Mouse (Mus musculus): ENCODE measurements around the gene Lag3. TPM values are rescaled to one million over a fixed set of nuclear protein-coding genes. Genes with fewer than 3 reads are reported as not detected.

Gene Lag3
- polyA plus RNA-seq, 1 experiment from 2014 or later = 2.3 TPM

GRCm38 (mm10) chr6:124858561-124859318 lies 52.8 kb downstream of the Lag3 start:
- Histone ChIP-seq H3K27me3 (replicated peaks; ENCODE audit: insufficient read depth, low read length) (peaks cover 22% of the 10 kb centered on the region), H3K27ac (ENCODE audit: low read length) (no peak overlapping the region), H3K36me3 (ENCODE audit: insufficient read depth, low read length) (no peaks in the 10 kb centered on the region), H3K9ac (replicated peaks; ENCODE audit: low read depth) (no peak overlapping the region), H3K9me3 (ENCODE audit: low read length) (no peaks in the 10 kb centered on the region), H3K4me3 (ENCODE audit: low read depth, low read length) (no peak overlapping the region), H3K4me2 (replicated peaks; ENCODE audit: low read depth, low read length) (no peak overlapping the region), H3K4me1 (ENCODE audit: insufficient read depth, low read depth, low read length) (0 out of 2 replicates have a peak, but pooled peaks cover 2% of the 10 kb centered on the region)
- 65% methylated on average over 25 of the region's 28 CpGs for WGBS
- TF ChIP-seq CTCF (IDR thresholded peaks at IDR 0.05) (no peak), EP300 (IDR thresholded peaks at IDR 0.05) (no peak)
- no peak for DNase-seq (ENCODE audit: low spot score)
- ATAC-seq = no peak

DNA sequence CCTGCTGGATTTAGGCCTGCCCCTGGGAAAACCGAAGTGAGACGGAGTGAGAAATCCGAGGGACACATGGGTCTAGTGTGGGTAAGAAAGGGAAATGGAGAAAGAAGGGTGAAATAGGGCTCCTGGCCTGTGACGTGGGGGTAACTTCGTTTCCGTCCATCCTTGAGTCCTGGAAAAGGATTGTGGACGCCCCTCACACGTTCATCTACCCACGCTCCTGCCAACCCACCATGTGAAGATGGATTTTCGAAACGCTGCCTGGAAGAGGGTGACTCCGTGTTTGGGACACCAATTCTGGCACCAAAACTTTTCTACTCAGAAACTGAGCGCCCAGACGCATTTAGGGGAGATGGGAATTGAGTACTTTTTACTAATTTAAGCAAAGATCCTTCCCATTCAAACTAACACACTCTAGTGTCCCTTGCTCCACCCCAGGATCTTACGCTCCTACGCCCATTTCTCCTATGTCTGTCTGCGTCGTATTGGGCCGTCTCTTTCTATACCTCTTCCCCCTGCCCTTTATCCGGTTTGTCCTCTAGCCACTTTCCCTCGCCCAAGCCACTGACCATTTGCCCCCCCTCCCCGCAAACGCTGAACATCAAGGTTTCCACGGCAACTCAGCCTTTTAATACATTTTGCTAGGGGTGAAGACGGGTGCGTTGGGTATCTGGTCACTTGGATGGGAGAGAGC lies 53.5 kb downstream of the Lag3 start:
- H3K36me3 ChIP-seq (ENCODE audit: insufficient read depth, low read length) = no peaks in the 10 kb centered on the region
- H3K9ac ChIP-seq (replicated peaks; ENCODE audit: low read depth) = 0 out of 2 replicates have a peak overlapping the region, but pooled peaks have one; percentile 58
- H3K4me2 ChIP-seq (replicated peaks; ENCODE audit: low read depth, low read length) = peak overlapping the region; percentile 98
- ATAC-seq (no peak), DNase-seq (ENCODE audit: low spot score) (no peak)
- peaks cover 18% of the 10 kb centered on the region for H3K27me3 ChIP-seq (replicated peaks; ENCODE audit: insufficient read depth, low read length)
- H3K4me3 ChIP-seq (ENCODE audit: low read depth, low read length) = peak overlapping the region; percentile 66
- no peaks in the 10 kb centered on the region for H3K4me1 ChIP-seq (ENCODE audit: insufficient read depth, low read depth, low read length)
- WGBS = 21% methylated on average over 26 of the region's 26 CpGs
- TF ChIP-seq EP300 (IDR thresholded peaks at IDR 0.05) = no peak
- no peak for TF ChIP-seq CTCF (IDR thresholded peaks at IDR 0.05)
- H3K9me3 ChIP-seq (ENCODE audit: low read length) = no peaks in the 10 kb centered on the region
- no peak overlapping the region for H3K27ac ChIP-seq (ENCODE audit: low read length)

- WGBS = 1% methylated on average over 61 of the region's 86 CpGs
- ATAC-seq = peak; percentile 79
- peaks cover 12% of the 10 kb centered on the region; the same call in 1 of the 2 replicates for H3K27me3 ChIP-seq (replicated peaks; ENCODE audit: insufficient read depth, low read length)
- H3K27ac ChIP-seq (ENCODE audit: low read length) = peak within 1 kb of the TSS; percentile 59
- H3K4me1 ChIP-seq (ENCODE audit: insufficient read depth, low read depth, low read length) = no peaks in the 10 kb centered on the region
- DNase-seq (ENCODE audit: low spot score) = peak; percentile 80
- peak within 1 kb of the TSS; percentile 98 for H3K4me2 ChIP-seq (replicated peaks; ENCODE audit: low read depth, low read length)
- peak within 1 kb of the TSS; percentile 58 for H3K9ac ChIP-seq (replicated peaks; ENCODE audit: low read depth)
- peak within 1 kb of the TSS; percentile 66 for H3K4me3 ChIP-seq (ENCODE audit: low read depth, low read length)
- H3K9me3 ChIP-seq (ENCODE audit: low read length) = no peaks in the 10 kb centered on the region
- TF ChIP-seq CTCF (IDR thresholded peaks at IDR 0.05) (peak; percentile 76), EP300 (IDR thresholded peaks at IDR 0.05) (no peak)
- H3K36me3 ChIP-seq (ENCODE audit: insufficient read depth, low read length) = no peaks in the 10 kb centered on the region
Measured at GRCm38 (mm10) chr6:124856916-124857839, 54.3 kb downstream of the Lag3 start, which contains the start of gene P3h3. Gene P3h3, minus strand, starts transcription at chr6:124857752.

DNA sequence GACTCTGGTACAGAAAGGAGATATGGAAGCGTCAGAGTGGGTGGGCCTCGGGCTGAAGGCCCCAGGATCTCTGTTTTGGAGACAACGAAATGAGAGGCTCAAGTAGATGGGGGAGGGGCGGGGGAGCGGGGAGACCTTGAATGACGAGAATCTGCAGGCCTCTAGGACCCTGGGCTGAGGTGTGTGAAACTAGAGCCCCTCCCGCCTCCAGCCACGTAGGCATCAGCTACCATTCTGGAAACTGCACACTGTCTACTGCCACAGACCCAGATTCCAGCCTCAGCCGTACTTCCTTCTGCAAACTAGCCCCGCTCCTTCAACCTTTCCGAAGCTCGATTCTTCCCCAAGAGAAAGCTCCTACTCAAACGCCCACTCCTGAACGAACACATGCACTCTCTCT lies 55.2 kb downstream of the Lag3 start:
- Histone ChIP-seq H3K36me3 (ENCODE audit: insufficient read depth, low read length) (no peaks in the 10 kb centered on the region), H3K27ac (ENCODE audit: low read length) (no peak overlapping the region), H3K4me1 (ENCODE audit: insufficient read depth, low read depth, low read length) (no peaks in the 10 kb centered on the region), H3K9ac (replicated peaks; ENCODE audit: low read depth) (no peak overlapping the region), H3K9me3 (ENCODE audit: low read length) (no peaks in the 10 kb centered on the region), H3K4me3 (ENCODE audit: low read depth, low read length) (0 out of 2 replicates have a peak overlapping the region, but pooled peaks have one; percentile 66), H3K27me3 (replicated peaks; ENCODE audit: insufficient read depth, low read length) (peaks cover 9% of the 10 kb centered on the region; the same call in 1 of the 2 replicates), H3K4me2 (replicated peaks; ENCODE audit: low read depth, low read length) (peak overlapping the region; percentile 98)
- 13% methylated on average over 14 of the region's 14 CpGs for WGBS
- no peak for TF ChIP-seq EP300 (IDR thresholded peaks at IDR 0.05)
- no peak for TF ChIP-seq CTCF (IDR thresholded peaks at IDR 0.05)
- no peak for DNase-seq (ENCODE audit: low spot score)
- no peak for ATAC-seq

GRCm38 (mm10) chr6:124854647-124855046 lies 56.9 kb downstream of the Lag3 start:
- ATAC-seq = no peak
- Histone ChIP-seq H3K27ac (ENCODE audit: low read length) (no peak overlapping the region), H3K36me3 (ENCODE audit: insufficient read depth, low read length) (no peaks in the 10 kb centered on the region), H3K9ac (replicated peaks; ENCODE audit: low read depth) (no peak overlapping the region), H3K4me3 (ENCODE audit: low read depth, low read length) (no peak overlapping the region), H3K9me3 (ENCODE audit: low read length) (no peaks in the 10 kb centered on the region), H3K4me2 (replicated peaks; ENCODE audit: low read depth, low read length) (no peak overlapping the region), H3K27me3 (replicated peaks; ENCODE audit: insufficient read depth, low read length) (peaks cover 9% of the 10 kb centered on the region; the same call in 1 of the 2 replicates), H3K4me1 (ENCODE audit: insufficient read depth, low read depth, low read length) (no peaks in the 10 kb centered on the region)
- no peak for TF ChIP-seq CTCF (IDR thresholded peaks at IDR 0.05)
- TF ChIP-seq EP300 (IDR thresholded peaks at IDR 0.05) = no peak
- no peak for DNase-seq (ENCODE audit: low spot score)
- WGBS = 65% methylated on average over 12 of the region's 12 CpGs

Other genes starting within 250 kb of the Lag3 start
- gene Lpcat3, start 248.7 kb downstream of the Lag3 start, polyA plus RNA-seq (2015; fragmentation: Nextera tagmentation; extraction: Ambion mirVana) = 67.3 and 74.2 TPM in 2 replicates
- 83.1 and 86.7 TPM in 2 replicates for gene Emg1, start 199.5 kb downstream of the Lag3 start, polyA plus RNA-seq (2015; fragmentation: Nextera tagmentation; extraction: Ambion mirVana)
- gene Phb2, start 199.4 kb downstream of the Lag3 start, polyA plus RNA-seq (2015; fragmentation: Nextera tagmentation; extraction: Ambion mirVana) = 162 and 169 TPM in 2 replicates
- gene Ptpn6, start 173.0 kb downstream of the Lag3 start, polyA plus RNA-seq (2015; fragmentation: Nextera tagmentation; extraction: Ambion mirVana) = 24.0 and 27.8 TPM in 2 replicates
- 332 and 367 TPM in 2 replicates for gene Grcc10, start 170.3 kb downstream of the Lag3 start, polyA plus RNA-seq (2015; fragmentation: Nextera tagmentation; extraction: Ambion mirVana)
- gene Gm45234, start 155.7 kb downstream of the Lag3 start, polyA plus RNA-seq (2015; fragmentation: Nextera tagmentation; extraction: Ambion mirVana) = not detected in 2 replicates
- gene Atn1, start 155.2 kb downstream of the Lag3 start, polyA plus RNA-seq (2015; fragmentation: Nextera tagmentation; extraction: Ambion mirVana) = 9.6 and 11.2 TPM in 2 replicates
- gene Eno2, start 142.0 kb downstream of the Lag3 start, polyA plus RNA-seq (2015; fragmentation: Nextera tagmentation; extraction: Ambion mirVana) = 1.2 and 1.5 TPM in 2 replicates
- 26.7 and 34.0 TPM in 2 replicates for gene Lrrc23, start 132.0 kb downstream of the Lag3 start, polyA plus RNA-seq (2015; fragmentation: Nextera tagmentation; extraction: Ambion mirVana)
- 27.6 and 33.7 TPM in 2 replicates for gene Spsb2, start 103.0 kb downstream of the Lag3 start, polyA plus RNA-seq (2015; fragmentation: Nextera tagmentation; extraction: Ambion mirVana)
- gene Tpi1, start 97.4 kb downstream of the Lag3 start, polyA plus RNA-seq (2015; fragmentation: Nextera tagmentation; extraction: Ambion mirVana) = 186 and 187 TPM in 2 replicates
- gene Usp5, start 82.2 kb downstream of the Lag3 start, polyA plus RNA-seq (2015; fragmentation: Nextera tagmentation; extraction: Ambion mirVana) = 53.6 and 54.3 TPM in 2 replicates
- gene Cdca3, start 82.2 kb downstream of the Lag3 start, polyA plus RNA-seq (2015; fragmentation: Nextera tagmentation; extraction: Ambion mirVana) = 8.2 and 11.8 TPM in 2 replicates
- 0.24 and 0.26 TPM in 2 replicates for gene Gnb3, start 71.4 kb downstream of the Lag3 start, polyA plus RNA-seq (2015; fragmentation: Nextera tagmentation; extraction: Ambion mirVana)
- 8.4 and 9.3 TPM in 2 replicates for gene P3h3, start 54.0 kb downstream of the Lag3 start, polyA plus RNA-seq (2015; fragmentation: Nextera tagmentation; extraction: Ambion mirVana)
- 0.20 and 0.26 TPM in 2 replicates for gene Gpr162, start 47.7 kb downstream of the Lag3 start, polyA plus RNA-seq (2015; fragmentation: Nextera tagmentation; extraction: Ambion mirVana)
- 0.07 and 0.10 TPM in 2 replicates for gene Cd4, start 23.5 kb downstream of the Lag3 start, polyA plus RNA-seq (2015; fragmentation: Nextera tagmentation; extraction: Ambion mirVana)
- gene Ptms, start 8.4 kb upstream of the Lag3 start, polyA plus RNA-seq (2015; fragmentation: Nextera tagmentation; extraction: Ambion mirVana) = 533 and 563 TPM in 2 replicates
- gene Mlf2, start 19.7 kb upstream of the Lag3 start, polyA plus RNA-seq (2015; fragmentation: Nextera tagmentation; extraction: Ambion mirVana) = 289 and 300 TPM in 2 replicates
- 112 and 118 TPM in 2 replicates for gene Cops7a, start 53.8 kb upstream of the Lag3 start, polyA plus RNA-seq (2015; fragmentation: Nextera tagmentation; extraction: Ambion mirVana)
- 0.29 and 0.35 TPM in 2 replicates for gene Pianp, start 85.0 kb upstream of the Lag3 start, polyA plus RNA-seq (2015; fragmentation: Nextera tagmentation; extraction: Ambion mirVana)
- gene Zfp384, start 97.4 kb upstream of the Lag3 start, polyA plus RNA-seq (2015; fragmentation: Nextera tagmentation; extraction: Ambion mirVana) = 8.6 and 9.9 TPM in 2 replicates
- 100 and 104 TPM in 2 replicates for gene Ing4, start 128.1 kb upstream of the Lag3 start, polyA plus RNA-seq (2015; fragmentation: Nextera tagmentation; extraction: Ambion mirVana)
- gene Acrbp, start 138.0 kb upstream of the Lag3 start, polyA plus RNA-seq (2015; fragmentation: Nextera tagmentation; extraction: Ambion mirVana) = 4.1 and 4.4 TPM in 2 replicates
- 0.19 and 0.44 TPM in 2 replicates for gene Lpar5, start 156.2 kb upstream of the Lag3 start, polyA plus RNA-seq (2015; fragmentation: Nextera tagmentation; extraction: Ambion mirVana)
- gene Chd4, start 184.3 kb upstream of the Lag3 start, polyA plus RNA-seq (2015; fragmentation: Nextera tagmentation; extraction: Ambion mirVana) = 53.5 and 59.8 TPM in 2 replicates
- gene Nop2, start 220.2 kb upstream of the Lag3 start, polyA plus RNA-seq (2015; fragmentation: Nextera tagmentation; extraction: Ambion mirVana) = 16.9 and 17.7 TPM in 2 replicates
- gene Iffo1, start 233.5 kb upstream of the Lag3 start, polyA plus RNA-seq (2015; fragmentation: Nextera tagmentation; extraction: Ambion mirVana) = 7.1 and 8.3 TPM in 2 replicates

All from lung, postnatal 0 days (tissue).